Mouse (Mus musculus): ENCODE results near the gene Nkg7. TPM values are rescaled to one million over a fixed set of nuclear protein-coding genes. Genes with fewer than 3 reads are reported as not detected.

Nkg7 gene
- 79.6 TPM for polyA plus RNA-seq (2015; fragmentation: Illumina TruSeq; extraction: RNeasy Lipid Tissue Mini Kit (QIAGEN cat#74804); ENCODE audit: insufficient read depth, low replicate concordance)

GRCm38 (mm10) chr7:43436341-43437255, at the start of gene Nkg7:
Gene Nkg7, plus strand, starts transcription at chr7:43437073.

GRCm38 (mm10) chr7:43408131-43408553, 28.7 kb upstream of the Nkg7 start, which contains the start of gene Siglecg:
Gene Siglecg, plus strand, starts transcription at chr7:43408204.

DNA sequence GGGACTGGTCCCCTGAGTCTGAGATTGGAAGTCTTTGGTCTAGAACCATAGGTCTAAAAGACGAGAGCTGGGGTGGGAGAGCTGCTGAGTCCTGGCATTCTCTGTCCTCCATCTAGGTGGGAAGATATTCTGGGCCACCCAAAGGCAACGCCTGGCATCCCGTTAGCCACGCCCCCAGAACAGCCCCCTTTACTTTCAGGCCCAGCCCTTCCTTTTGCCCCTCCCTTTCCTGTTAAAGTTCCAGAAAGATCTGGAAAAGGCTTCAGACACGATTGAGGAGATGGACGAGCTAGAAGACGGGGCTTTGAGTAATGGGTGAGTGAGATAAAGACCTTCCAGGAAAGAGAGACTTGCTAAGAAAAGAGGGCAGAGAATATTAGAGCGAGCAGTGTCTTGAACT, 9.5 kb upstream of the Nkg7 start, which contains the start of gene Lim2:
Gene Lim2, plus strand, starts transcription at position 265 of the 400 bp plus-strand sequence.

GRCm38 (mm10) chr7:43440482-43440881, 3.6 kb downstream of the Nkg7 start, which contains the start of gene Cldnd2:
Gene Cldnd2, plus strand, starts transcription at chr7:43440782.

DNA sequence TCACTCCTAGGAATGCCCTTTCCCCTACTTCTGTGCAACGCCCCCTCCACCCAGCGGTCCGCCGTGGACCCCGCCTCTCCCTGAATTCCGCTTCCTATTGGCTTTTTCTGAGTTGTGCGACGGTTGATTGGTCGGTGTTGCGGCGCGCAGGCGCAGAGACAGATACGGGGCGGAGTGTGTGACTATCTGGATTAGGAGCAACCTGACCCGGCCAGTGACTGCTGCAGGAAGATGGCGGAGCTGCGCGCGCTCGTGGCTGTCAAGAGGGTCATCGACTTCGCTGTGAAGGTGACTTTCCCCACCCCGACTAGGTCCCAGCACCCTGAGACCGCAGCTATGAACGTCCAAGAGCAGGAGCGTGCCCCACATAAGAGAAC, 7.0 kb downstream of the Nkg7 start, which contains the start of the genes Etfb and Gm45233:
Gene Etfb, plus strand, starts transcription at position 167 of the 377 bp plus-strand sequence.
Gene Gm45233, plus strand, starts transcription at position 212 of the 377 bp plus-strand sequence.

GRCm38 (mm10) chr7:43462851-43463250, 26.0 kb downstream of the Nkg7 start, which contains the start of gene Vsig10l:
Gene Vsig10l, plus strand, starts transcription at chr7:43463151.

Other genes starting within 250 kb of the Nkg7 start
- gene Zfp715, start 123.8 kb upstream of the Nkg7 start, polyA plus RNA-seq (2015; fragmentation: Illumina TruSeq; extraction: RNeasy Lipid Tissue Mini Kit (QIAGEN cat#74804); ENCODE audit: insufficient read depth, low replicate concordance), result 46.8 TPM
- gene Siglecf, start 85.7 kb upstream of the Nkg7 start, polyA plus RNA-seq (2015; fragmentation: Illumina TruSeq; extraction: RNeasy Lipid Tissue Mini Kit (QIAGEN cat#74804); ENCODE audit: insufficient read depth, low replicate concordance), result 0.94 TPM
- gene Siglecg, start 28.9 kb upstream of the Nkg7 start, polyA plus RNA-seq (2015; fragmentation: Illumina TruSeq; extraction: RNeasy Lipid Tissue Mini Kit (QIAGEN cat#74804); ENCODE audit: insufficient read depth, low replicate concordance), result 244 TPM
- not detected for gene Lim2, start 9.4 kb upstream of the Nkg7 start, polyA plus RNA-seq (2015; fragmentation: Illumina TruSeq; extraction: RNeasy Lipid Tissue Mini Kit (QIAGEN cat#74804); ENCODE audit: insufficient read depth, low replicate concordance)
- gene Cldnd2, start 3.7 kb downstream of the Nkg7 start, polyA plus RNA-seq (2015; fragmentation: Illumina TruSeq; extraction: RNeasy Lipid Tissue Mini Kit (QIAGEN cat#74804); ENCODE audit: insufficient read depth, low replicate concordance), result not detected
- gene Etfb, start 7.0 kb downstream of the Nkg7 start, polyA plus RNA-seq (2015; fragmentation: Illumina TruSeq; extraction: RNeasy Lipid Tissue Mini Kit (QIAGEN cat#74804); ENCODE audit: insufficient read depth, low replicate concordance), result 48.7 TPM
- gene Gm45233, start 7.1 kb downstream of the Nkg7 start, polyA plus RNA-seq (2015; fragmentation: Illumina TruSeq; extraction: RNeasy Lipid Tissue Mini Kit (QIAGEN cat#74804); ENCODE audit: insufficient read depth, low replicate concordance), result not detected
- gene Vsig10l, start 26.1 kb downstream of the Nkg7 start, polyA plus RNA-seq (2015; fragmentation: Illumina TruSeq; extraction: RNeasy Lipid Tissue Mini Kit (QIAGEN cat#74804); ENCODE audit: insufficient read depth, low replicate concordance), result 1.5 TPM
- not detected for gene Iglon5, start 53.0 kb downstream of the Nkg7 start, polyA plus RNA-seq (2015; fragmentation: Illumina TruSeq; extraction: RNeasy Lipid Tissue Mini Kit (QIAGEN cat#74804); ENCODE audit: insufficient read depth, low replicate concordance)
- 0.12 TPM for gene 4931406B18Rik, start 68.9 kb downstream of the Nkg7 start, polyA plus RNA-seq (2015; fragmentation: Illumina TruSeq; extraction: RNeasy Lipid Tissue Mini Kit (QIAGEN cat#74804); ENCODE audit: insufficient read depth, low replicate concordance)
- 36.3 TPM for gene Cd33, start 107.4 kb downstream of the Nkg7 start, polyA plus RNA-seq (2015; fragmentation: Illumina TruSeq; extraction: RNeasy Lipid Tissue Mini Kit (QIAGEN cat#74804); ENCODE audit: insufficient read depth, low replicate concordance)
- gene Zfp658, start 125.2 kb downstream of the Nkg7 start, polyA plus RNA-seq (2015; fragmentation: Illumina TruSeq; extraction: RNeasy Lipid Tissue Mini Kit (QIAGEN cat#74804); ENCODE audit: insufficient read depth, low replicate concordance), result 9.9 TPM
- gene Zfp719, start 142.5 kb downstream of the Nkg7 start, polyA plus RNA-seq (2015; fragmentation: Illumina TruSeq; extraction: RNeasy Lipid Tissue Mini Kit (QIAGEN cat#74804); ENCODE audit: insufficient read depth, low replicate concordance), result 7.9 TPM
- 0.28 TPM for gene Zfp819, start 170.1 kb downstream of the Nkg7 start, polyA plus RNA-seq (2015; fragmentation: Illumina TruSeq; extraction: RNeasy Lipid Tissue Mini Kit (QIAGEN cat#74804); ENCODE audit: insufficient read depth, low replicate concordance)
- not detected for gene Ceacam18, start 197.6 kb downstream of the Nkg7 start, polyA plus RNA-seq (2015; fragmentation: Illumina TruSeq; extraction: RNeasy Lipid Tissue Mini Kit (QIAGEN cat#74804); ENCODE audit: insufficient read depth, low replicate concordance)
- 26.2 TPM for gene Siglece, start 223.1 kb downstream of the Nkg7 start, polyA plus RNA-seq (2015; fragmentation: Illumina TruSeq; extraction: RNeasy Lipid Tissue Mini Kit (QIAGEN cat#74804); ENCODE audit: insufficient read depth, low replicate concordance)
- 5.7 TPM for gene Ctu1, start 234.9 kb downstream of the Nkg7 start, polyA plus RNA-seq (2015; fragmentation: Illumina TruSeq; extraction: RNeasy Lipid Tissue Mini Kit (QIAGEN cat#74804); ENCODE audit: insufficient read depth, low replicate concordance)